Mouse (Mus musculus): ENCODE measurements around the gene BC080695.
"Not testable (repeated sequence)": the region's sequence is repeated elsewhere in the genome, so short reads cannot be mapped to it uniquely, and the experiment has no call there.

BC080695 gene

GRCm38 (mm10) chr4:143551400-143551799 lies at the start of gene BC080695, which contains the start of gene Gm13057:
TSS of gene BC080695 (plus strand) at chr4:143551700.
TSS of gene Gm13057 (plus strand) at chr4:143551709.
- not testable (repeated sequence) for TF ChIP-seq GATA4 (IDR thresholded peaks at IDR 0.05; ENCODE audit: insufficient replicate concordance, low read length)

- no peak for TF ChIP-seq GATA4 (IDR thresholded peaks at IDR 0.05; ENCODE audit: insufficient replicate concordance, low read length)
These were observed 40.5 kb upstream of the BC080695 start, which contains the start of gene Gm13043 for GRCm38 (mm10) chr4:143511043-143511442. TSS of gene Gm13043 (plus strand) at chr4:143511343.

- not testable (repeated sequence) for TF ChIP-seq GATA4 (IDR thresholded peaks at IDR 0.05; ENCODE audit: insufficient replicate concordance, low read length)
These were observed 15.8 kb upstream of the BC080695 start, which contains the start of gene Gm13040 for GRCm38 (mm10) chr4:143535654-143536053. TSS of gene Gm13040 (plus strand) at chr4:143535954.

GRCm38 (mm10) chr4:143614703-143615102 lies 63.2 kb downstream of the BC080695 start, which contains the start of gene Gm13083:
TSS of gene Gm13083 (plus strand) at chr4:143615003.
- not testable (repeated sequence) for TF ChIP-seq GATA4 (IDR thresholded peaks at IDR 0.05; ENCODE audit: insufficient replicate concordance, low read length)

Data from liver, adult (tissue).